Mouse (Mus musculus) G1E (cell line): ENCODE data around the gene Tsen54. TPM values are rescaled to one million over a fixed set of nuclear protein-coding genes. Genes with fewer than 3 reads are reported as not detected.
A peak's percentile ranks its signal among the peaks of the same experiment; 100 is the strongest.

Source experiments
- ATAC-seq: 2 replicates; pipeline ENCODE4 v1.8.0; 2016; ENCODE audit warnings: mild to moderate bottlenecking; ENCODE audit not compliant: insufficient number of reproducible peaks, poor library complexity, low FRiP score, severe bottlenecking; ENCODE audit errors: extremely low read depth
- DNase-seq: peaks from one replicate; pipeline ENCODE4 v3.0.0; 2012; ENCODE audit warnings: low spot score
- H3K27me3 ChIP-seq: 2 replicates; pipeline ENCODE4 v1.6.1; 2012; ENCODE audit warnings: mild to moderate bottlenecking, low read length, inconsistent platforms; ENCODE audit not compliant: insufficient read depth
- H3K36me3 ChIP-seq: replicated peaks from 2 replicates; pipeline ENCODE3; 2012; ENCODE audit warnings: mild to moderate bottlenecking, inconsistent platforms
- H3K4me1 ChIP-seq: 2 replicates; pipeline ENCODE4 v1.6.1; 2012; ENCODE audit warnings: low read depth, low read length, inconsistent platforms, mixed read lengths; ENCODE audit not compliant: insufficient read depth
- H3K4me3 ChIP-seq: 2 replicates; pipeline ENCODE4 v1.5.1; 2012; ENCODE audit warnings: low read depth, mild to moderate bottlenecking, inconsistent platforms, low read length, moderate library complexity, mixed read lengths
- H3K9me3 ChIP-seq: replicated peaks from 2 replicates; pipeline ENCODE4 v1.6.1; 2012; ENCODE audit warnings: inconsistent platforms
- CTCF ChIP-seq: IDR thresholded peaks from 2 replicates; pipeline ENCODE4 v1.5.1; 2012; ENCODE audit warnings: low read depth, low read length, inconsistent platforms, mixed read lengths
- GATA1 ChIP-seq: IDR thresholded peaks from 2 replicates; pipeline ENCODE4 v1.6.1; 2012; ENCODE audit warnings: borderline replicate concordance, low read length, inconsistent platforms, mixed read lengths
- GATA2 ChIP-seq: IDR thresholded peaks from 2 replicates; pipeline ENCODE4 v1.6.1; 2012; ENCODE audit warnings: low read depth, low read length, inconsistent platforms, borderline replicate concordance
- POLR2AphosphoS5 ChIP-seq: IDR thresholded peaks from 2 replicates; pipeline ENCODE4 v1.6.1; 2012; ENCODE audit warnings: low read depth, low read length, inconsistent platforms; ENCODE audit not compliant: insufficient replicate concordance
- TAL1 ChIP-seq: conservative IDR thresholded peaks from 2 replicates; pipeline ENCODE4 v1.6.1; 2012; ENCODE audit warnings: low read depth, low read length, inconsistent platforms, mixed read lengths
- polyA plus RNA-seq: library from polyadenylated mRNA; stranded (reverse); fragments of >175 nt; gene quantifications from 2 replicates; pipeline ENCODE4 v1.2.3, GENCODE M21; 2012
- total RNA-seq, 2 experiments: library from RNA; stranded (forward) in 1 of 2; stranded (reverse) in 1 of 2; fragments of 200-1000 nt in 1 of 2; fragments of >200 nt in 1 of 2; fragmentation: Nextera tagmentation in 1 of 2; gene quantifications; 2 replicates each; pipeline ENCODE4 v1.2.3; 2014 to 2017

Tsen54 gene
- total and polyA plus RNA-seq, 3 experiments: 6.6 to 37.5 (median 18.7) TPM

GRCm38 (mm10) chr11:115839732-115840131, 25.2 kb downstream of the Tsen54 start:
- no peak overlapping the region; the same call in 1 of the 2 replicates for H3K4me3 ChIP-seq
- peaks cover 57% of the 10 kb centered on the region for H3K36me3 ChIP-seq
- H3K27me3 ChIP-seq: no peaks in the 10 kb centered on the region
- DNase-seq (no peak), ATAC-seq (no peak)
- H3K4me1 ChIP-seq: peaks cover 73% of the 10 kb centered on the region
- no peak for TF ChIP-seq GATA1
- no peak for TF ChIP-seq GATA2
- no peak for TF ChIP-seq POLR2AphosphoS5
- TF ChIP-seq CTCF: no peak
- no peak for TF ChIP-seq TAL1
- no peaks in the 10 kb centered on the region for H3K9me3 ChIP-seq

- Histone ChIP-seq H3K9me3 (no peaks in the 10 kb centered on the region), H3K36me3 (peaks cover 54% of the 10 kb centered on the region), H3K4me1 (peaks cover 77% of the 10 kb centered on the region), H3K27me3 (no peaks in the 10 kb centered on the region), H3K4me3 (no peak overlapping the region)
- TF ChIP-seq TAL1: no peak
- no peak for TF ChIP-seq CTCF
- TF ChIP-seq POLR2AphosphoS5: no peak
- no peak for TF ChIP-seq GATA2
- ATAC-seq (no peak), DNase-seq (no peak)
Observed at GRCm38 (mm10) chr11:115841044-115841443, 26.5 kb downstream of the Tsen54 start.

GRCm38 (mm10) chr11:115841961-115842550, 27.5 kb downstream of the Tsen54 start:
- ATAC-seq: peak; percentile 87
- peak overlapping the region; percentile 59; the same call in 1 of the 2 replicates for H3K4me3 ChIP-seq
- H3K4me1 ChIP-seq: peaks cover 69% of the 10 kb centered on the region
- peaks cover 54% of the 10 kb centered on the region for H3K36me3 ChIP-seq
- peak; percentile 83 for DNase-seq
- H3K27me3 ChIP-seq: no peaks in the 10 kb centered on the region
- TF ChIP-seq GATA1 (no peak), TAL1 (peak; percentile 46)
- no peaks in the 10 kb centered on the region for H3K9me3 ChIP-seq

- H3K27me3 ChIP-seq: no peaks in the 10 kb centered on the region
- no peak for ATAC-seq
- H3K9me3 ChIP-seq: no peaks in the 10 kb centered on the region
- H3K4me1 ChIP-seq: peaks cover 57% of the 10 kb centered on the region
- no peak for TF ChIP-seq GATA1
- no peak for TF ChIP-seq CTCF
- TF ChIP-seq POLR2AphosphoS5: no peak
- TF ChIP-seq TAL1: no peak
- no peak for TF ChIP-seq GATA2
- H3K4me3 ChIP-seq: peak overlapping the region; percentile 25; the same call in 1 of the 2 replicates
- H3K36me3 ChIP-seq: peaks cover 57% of the 10 kb centered on the region
- no peak for DNase-seq
Observed at GRCm38 (mm10) chr11:115843141-115843890, 28.8 kb downstream of the Tsen54 start.

GRCm38 (mm10) chr11:115843891-115844239, 29.3 kb downstream of the Tsen54 start:
- DNase-seq (no peak), ATAC-seq (no peak)
- no peaks in the 10 kb centered on the region for H3K9me3 ChIP-seq
- TF ChIP-seq CTCF: no peak
- TF ChIP-seq TAL1: no peak
- TF ChIP-seq GATA2: no peak
- TF ChIP-seq GATA1: no peak
- no peak for TF ChIP-seq POLR2AphosphoS5
- peaks cover 51% of the 10 kb centered on the region for H3K4me1 ChIP-seq
- no peak overlapping the region for H3K4me3 ChIP-seq
- peaks cover 60% of the 10 kb centered on the region for H3K36me3 ChIP-seq
- H3K27me3 ChIP-seq: no peaks in the 10 kb centered on the region

GRCm38 (mm10) chr11:115844240-115844639, 29.7 kb downstream of the Tsen54 start:
- Histone ChIP-seq H3K4me3 (no peak overlapping the region), H3K27me3 (no peaks in the 10 kb centered on the region), H3K9me3 (no peaks in the 10 kb centered on the region), H3K36me3 (peaks cover 64% of the 10 kb centered on the region), H3K4me1 (peaks cover 48% of the 10 kb centered on the region)
- no peak for TF ChIP-seq GATA1
- no peak for DNase-seq
- no peak for ATAC-seq
